Mouse (Mus musculus) neural tube, embryonic 15.5 days (tissue): Measurements from ENCODE around the gene Car8. TPM values are rescaled to one million over a fixed set of nuclear protein-coding genes. Genes with fewer than 3 reads are reported as not detected.
"Not testable (repeated sequence)": the region's sequence is repeated elsewhere in the genome, so short reads cannot be mapped to it uniquely, and the experiment has no call there.

Source experiments
- ATAC-seq: fragments of 200-750 bp; cut with Nextera tagmentation; 2 replicates; pipeline ENCODE4 v1.8.0; 2017; ENCODE audit warnings: mild to moderate bottlenecking, moderate TSS enrichment, moderate library complexity; ENCODE audit not compliant: low FRiP score
- H3K27ac ChIP-seq: fragments of 300-500 bp; sonication (generic); replicated peaks from 2 replicates; pipeline ENCODE4 v1.5.1; 2015; ENCODE audit warnings: mild to moderate bottlenecking, inconsistent platforms
- H3K27me3 ChIP-seq: fragments of 300-500 bp; sonication (generic); replicated peaks from 2 replicates; pipeline ENCODE4 v1.6.1; 2015; ENCODE audit warnings: inconsistent platforms
- H3K36me3 ChIP-seq: fragments of 300-500 bp; sonication (generic); 2 replicates; pipeline ENCODE4 v1.6.1; 2015; ENCODE audit warnings: inconsistent platforms
- H3K4me1 ChIP-seq: fragments of 300-500 bp; sonication (generic); 2 replicates; pipeline ENCODE4 v1.6.1; 2015; ENCODE audit warnings: inconsistent platforms
- H3K4me2 ChIP-seq: fragments of 300-500 bp; sonication (generic); 2 replicates; pipeline ENCODE4 v1.6.1; 2015; ENCODE audit warnings: inconsistent platforms, mild to moderate bottlenecking, moderate library complexity
- H3K4me3 ChIP-seq: fragments of 300-500 bp; sonication (generic); replicated peaks from 2 replicates; pipeline ENCODE4 v1.5.1; 2015; ENCODE audit warnings: mild to moderate bottlenecking, inconsistent platforms
- H3K9ac ChIP-seq: fragments of 300-500 bp; sonication (generic); replicated peaks from 2 replicates; pipeline ENCODE4 v1.6.1; 2015; ENCODE audit warnings: mild to moderate bottlenecking, inconsistent platforms
- H3K9me3 ChIP-seq: fragments of 300-500 bp; sonication (generic); replicated peaks from 2 replicates; pipeline ENCODE4 v1.6.1; 2016; ENCODE audit warnings: inconsistent platforms
- WGBS: fragments of 180-500 bp; shearing (Covaris S2); methylation state at CpG from one replicate; pipeline ENCODE4 v1.1.7; 2015; ENCODE audit warnings: mixed read lengths; 5-methylcytosine and 5-hydroxymethylcytosine counted together
- polyA plus RNA-seq: library from polyadenylated mRNA; unstranded; fragments of >200 nt; fragmentation: Nextera tagmentation; extraction: Ambion mirVana; gene quantifications from 2 replicates; pipeline ENCODE4 v1.2.1, GENCODE M21; 2015

The Car8 gene
- polyA plus RNA-seq, 1 experiment from 2014 or later: 6.4 TPM

GRCm38 (mm10) chr4:8200081-8200480 lies 38.8 kb downstream of the Car8 start:
- Histone ChIP-seq H3K4me3 (no peak overlapping the region), H3K27ac (no peak overlapping the region), H3K4me1 (no peaks in the 10 kb centered on the region), H3K4me2 (no peak overlapping the region), H3K9ac (no peak overlapping the region), H3K27me3 (no peaks in the 10 kb centered on the region), H3K36me3 (no peaks in the 10 kb centered on the region), H3K9me3 (no peaks in the 10 kb centered on the region)
- WGBS: 79% methylated on average over 5 of the region's 5 CpGs
- no peak for ATAC-seq

GRCm38 (mm10) chr4:8198033-8198432 lies 40.8 kb downstream of the Car8 start:
- H3K36me3 ChIP-seq: no peaks in the 10 kb centered on the region
- no peak overlapping the region for H3K9ac ChIP-seq
- H3K27ac ChIP-seq: no peak overlapping the region
- H3K9me3 ChIP-seq: no peaks in the 10 kb centered on the region
- WGBS: 69% methylated on average over 5 of the region's 5 CpGs
- H3K4me3 ChIP-seq: no peak overlapping the region
- no peaks in the 10 kb centered on the region for H3K27me3 ChIP-seq
- no peak for ATAC-seq
- H3K4me1 ChIP-seq: no peaks in the 10 kb centered on the region
- H3K4me2 ChIP-seq: no peak overlapping the region

GRCm38 (mm10) chr4:8190441-8190840 lies 48.4 kb downstream of the Car8 start:
- ATAC-seq: no peak
- no peak overlapping the region for H3K9ac ChIP-seq
- no peak overlapping the region for H3K27ac ChIP-seq
- no peaks in the 10 kb centered on the region for H3K27me3 ChIP-seq
- no peaks in the 10 kb centered on the region for H3K4me1 ChIP-seq
- 80% methylated on average over 4 of the region's 4 CpGs for WGBS
- H3K4me3 ChIP-seq: no peak overlapping the region
- H3K4me2 ChIP-seq: no peak overlapping the region
- no peaks in the 10 kb centered on the region; the same call in 1 of the 2 replicates for H3K9me3 ChIP-seq
- H3K36me3 ChIP-seq: no peaks in the 10 kb centered on the region

GRCm38 (mm10) chr4:8186921-8187687 lies 51.7 kb downstream of the Car8 start:
- no peaks in the 10 kb centered on the region for H3K36me3 ChIP-seq
- no peak overlapping the region for H3K4me2 ChIP-seq
- no peak overlapping the region for H3K27ac ChIP-seq
- H3K4me1 ChIP-seq: no peaks in the 10 kb centered on the region
- H3K4me3 ChIP-seq: no peak overlapping the region
- 76% methylated on average over 8 of the region's 8 CpGs for WGBS
- no peak for ATAC-seq
- H3K9ac ChIP-seq: no peak overlapping the region
- no peaks in the 10 kb centered on the region for H3K27me3 ChIP-seq
- H3K9me3 ChIP-seq: no peaks in the 10 kb centered on the region; the same call in 1 of the 2 replicates

- no peaks in the 10 kb centered on the region for H3K4me1 ChIP-seq
- H3K27ac ChIP-seq: no peak overlapping the region
- no peak overlapping the region for H3K9ac ChIP-seq
- no peak overlapping the region for H3K4me2 ChIP-seq
- no peaks in the 10 kb centered on the region for H3K27me3 ChIP-seq
- H3K4me3 ChIP-seq: no peak overlapping the region
- H3K36me3 ChIP-seq: no peaks in the 10 kb centered on the region
- ATAC-seq: no peak
- 80% methylated on average over 4 of the region's 4 CpGs for WGBS
- no peaks in the 10 kb centered on the region for H3K9me3 ChIP-seq
These were observed 58.3 kb downstream of the Car8 start for GRCm38 (mm10) chr4:8180576-8180975.

- Histone ChIP-seq H3K4me3 (no peak overlapping the region), H3K9me3 (no peaks in the 10 kb centered on the region), H3K27ac (no peak overlapping the region), H3K4me1 (no peaks in the 10 kb centered on the region), H3K9ac (no peak overlapping the region), H3K4me2 (no peak overlapping the region), H3K36me3 (no peaks in the 10 kb centered on the region), H3K27me3 (no peaks in the 10 kb centered on the region)
- 75% methylated on average over 6 of the region's 6 CpGs for WGBS
- ATAC-seq: no peak
These were observed 84.1 kb downstream of the Car8 start for GRCm38 (mm10) chr4:8154589-8155198.

GRCm38 (mm10) chr4:8153926-8154325 lies 84.9 kb downstream of the Car8 start:
- not testable (repeated sequence) for H3K4me3 ChIP-seq, H3K27ac ChIP-seq, H3K36me3 ChIP-seq, H3K4me2 ChIP-seq, H3K27me3 ChIP-seq, H3K9ac ChIP-seq, H3K9me3 ChIP-seq, ATAC-seq, H3K4me1 ChIP-seq
- WGBS: 89% methylated on average over 5 of the region's 5 CpGs

GRCm38 (mm10) chr4:8137403-8137802 lies 101.4 kb downstream of the Car8 start:
- H3K4me3 ChIP-seq: no peak overlapping the region
- no peak overlapping the region for H3K4me2 ChIP-seq
- 90% methylated on average over 2 of the region's 2 CpGs for WGBS
- no peak overlapping the region for H3K27ac ChIP-seq
- H3K36me3 ChIP-seq: no peaks in the 10 kb centered on the region
- ATAC-seq: no peak
- H3K9me3 ChIP-seq: no peaks in the 10 kb centered on the region
- H3K27me3 ChIP-seq: no peaks in the 10 kb centered on the region
- H3K4me1 ChIP-seq: no peaks in the 10 kb centered on the region
- H3K9ac ChIP-seq: no peak overlapping the region

- no peaks in the 10 kb centered on the region for H3K27me3 ChIP-seq
- no peak overlapping the region for H3K4me3 ChIP-seq
- 98% methylated on average over 2 of the region's 2 CpGs for WGBS
- H3K9ac ChIP-seq: no peak overlapping the region
- no peak overlapping the region for H3K4me2 ChIP-seq
- H3K9me3 ChIP-seq: no peaks in the 10 kb centered on the region
- no peaks in the 10 kb centered on the region for H3K36me3 ChIP-seq
- no peaks in the 10 kb centered on the region for H3K4me1 ChIP-seq
- H3K27ac ChIP-seq: no peak overlapping the region
- ATAC-seq: no peak
These were observed 106.8 kb downstream of the Car8 start for GRCm38 (mm10) chr4:8132024-8132423.

- no peak overlapping the region for H3K27ac ChIP-seq
- no peak overlapping the region for H3K4me3 ChIP-seq
- no peak overlapping the region for H3K4me2 ChIP-seq
- no peaks in the 10 kb centered on the region for H3K4me1 ChIP-seq
- no peaks in the 10 kb centered on the region for H3K36me3 ChIP-seq
- ATAC-seq: no peak
- H3K9ac ChIP-seq: no peak overlapping the region
- H3K27me3 ChIP-seq: no peaks in the 10 kb centered on the region
- 87% methylated on average over 3 of the region's 3 CpGs for WGBS
- H3K9me3 ChIP-seq: no peaks in the 10 kb centered on the region
These were observed 125.3 kb downstream of the Car8 start for GRCm38 (mm10) chr4:8113558-8113957.

- Histone ChIP-seq H3K27me3 (no peaks in the 10 kb centered on the region), H3K36me3 (no peaks in the 10 kb centered on the region), H3K9ac (no peak overlapping the region), H3K4me3 (no peak overlapping the region), H3K4me1 (no peaks in the 10 kb centered on the region), H3K9me3 (no peaks in the 10 kb centered on the region), H3K27ac (no peak overlapping the region), H3K4me2 (no peak overlapping the region)
- WGBS: 91% methylated on average over 3 of the region's 3 CpGs
- ATAC-seq: no peak
These were observed 127.0 kb downstream of the Car8 start for GRCm38 (mm10) chr4:8111891-8112290.

- no peaks in the 10 kb centered on the region for H3K4me1 ChIP-seq
- H3K36me3 ChIP-seq: no peaks in the 10 kb centered on the region
- H3K27me3 ChIP-seq: no peaks in the 10 kb centered on the region
- 56% methylated on average over 16 of the region's 16 CpGs for WGBS
- H3K9ac ChIP-seq: no peak overlapping the region
- no peak for ATAC-seq
- no peak overlapping the region for H3K27ac ChIP-seq
- H3K4me2 ChIP-seq: peak overlapping the region; percentile 34
- H3K4me3 ChIP-seq: no peak overlapping the region
- no peaks in the 10 kb centered on the region for H3K9me3 ChIP-seq
These were observed 128.8 kb downstream of the Car8 start for GRCm38 (mm10) chr4:8109906-8110567.
